ENCODE assay signal across 8 mouse cellular contexts in the genomic region with DNA sequence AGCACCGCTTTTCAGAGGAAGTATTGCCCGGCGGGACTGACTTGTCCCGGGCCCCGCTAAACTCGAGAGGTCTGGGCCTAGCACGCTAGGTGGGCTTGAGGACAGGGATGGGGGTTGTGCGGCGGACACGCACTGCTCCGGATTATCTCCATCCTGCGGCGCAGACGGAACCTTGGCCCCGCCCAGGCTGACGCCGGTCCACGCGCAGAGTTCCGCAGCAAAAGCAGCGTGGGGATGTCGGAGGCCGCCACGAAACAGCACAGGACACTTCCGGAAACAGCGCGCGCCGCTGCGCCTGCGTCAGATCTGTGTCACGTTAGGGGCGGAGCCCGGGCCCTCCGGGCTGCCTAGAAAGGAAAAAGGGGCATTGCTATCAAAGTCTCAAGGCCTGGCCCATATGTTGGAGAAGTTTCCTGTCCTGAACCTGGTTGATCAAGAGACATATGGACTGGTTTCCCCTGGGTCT. TPM values are rescaled to one million over a fixed set of nuclear protein-coding genes. Genes with fewer than 3 reads are reported as not detected.
DNase-seq lines count a peak whose midpoint lies in the region; ATAC-seq and TF ChIP-seq lines count a peak whose summit lies in the region.

A gene (minus strand): TSS at position 293 of the 466 bp plus-strand sequence.

- no peaks in the 10 kb centered on the region for H3K27me3 ChIP-seq in hindbrain, embryonic 10.5 days (ENCODE audit: insufficient read depth, poor library complexity, severe bottlenecking)
- H3K27me3 ChIP-seq in lung, postnatal 0 days (replicated peaks; ENCODE audit: insufficient read depth, low read length): no peaks in the 10 kb centered on the region

- no peak for TF ChIP-seq EP300 in lung, postnatal 0 days (IDR thresholded peaks at IDR 0.05)

- peak within 1 kb of the TSS; percentile 47 for H3K9ac ChIP-seq in lung, postnatal 0 days (replicated peaks; ENCODE audit: low read depth)

- ATAC-seq in frontal cortex, adult (ENCODE audit: low TSS enrichment): peak; percentile 90
- ATAC-seq in lung, postnatal 0 days: peak; percentile 87

- H3K4me1 ChIP-seq in hindbrain, embryonic 10.5 days (replicated peaks): peaks cover 17% of the 10 kb centered on the region
- peaks cover 5% of the 10 kb centered on the region; the same call in 1 of the 2 replicates for H3K4me1 ChIP-seq in lung, postnatal 0 days (ENCODE audit: insufficient read depth, low read depth, low read length)

- 0% methylated on average over 35 of the region's 35 CpGs for WGBS in hindbrain, embryonic 10.5 days
- WGBS in lung, postnatal 0 days: 1% methylated on average over 35 of the region's 35 CpGs

- peak; percentile 88 for DNase-seq in MEL-GATA-1-ER (ENCODE audit: extremely low read depth, low read depth)
- peak; percentile 92 for DNase-seq in cerebellum, adult 8-10 months
- DNase-seq in hindbrain, embryonic 10.5 days (ENCODE audit: low spot score): peak; percentile 91
- DNase-seq in layer of hippocampus, adult 9-11 months: peak; percentile 95
- peak; percentile 96 for DNase-seq in lung, postnatal 0 days (ENCODE audit: low spot score)
- DNase-seq in ovary, postnatal 14 days (ENCODE audit: low spot score): peak; percentile 82
- DNase-seq in thymus, postnatal 14 days: peak; percentile 96

- H3K36me3 ChIP-seq in hindbrain, embryonic 10.5 days: peaks cover 30% of the 10 kb centered on the region
- peaks cover 5% of the 10 kb centered on the region; the same call in 1 of the 2 replicates for H3K36me3 ChIP-seq in lung, postnatal 0 days (ENCODE audit: insufficient read depth, low read length)

- no peaks in the 10 kb centered on the region for H3K9me3 ChIP-seq in hindbrain, embryonic 10.5 days
- no peaks in the 10 kb centered on the region for H3K9me3 ChIP-seq in lung, postnatal 0 days (ENCODE audit: low read length)

- peak within 1 kb of the TSS; percentile 69 for H3K4me3 ChIP-seq in hindbrain, embryonic 10.5 days
- H3K4me3 ChIP-seq in lung, postnatal 0 days (ENCODE audit: low read depth, low read length): peak within 1 kb of the TSS; percentile 64

- peak within 1 kb of the TSS; percentile 67 for H3K4me2 ChIP-seq in lung, postnatal 0 days (replicated peaks; ENCODE audit: low read depth, low read length)

- no peak for TF ChIP-seq CTCF in lung, postnatal 0 days (IDR thresholded peaks at IDR 0.05)

- H3K27ac ChIP-seq in hindbrain, embryonic 10.5 days: peak within 1 kb of the TSS; percentile 84
- peak within 1 kb of the TSS; percentile 65; the same call in 1 of the 2 replicates for H3K27ac ChIP-seq in lung, postnatal 0 days (ENCODE audit: low read length)

RNA-seq across cellular contexts. Expression of the gene that starts here (rescaled TPM):
- polyA plus RNA-seq in hindbrain, embryonic 10.5 days (2016; fragmentation: Nextera tagmentation; extraction: Ambion mirVana): 41.2 and 48.3 TPM in 2 replicates
- polyA plus RNA-seq in lung, postnatal 0 days (2015; fragmentation: Nextera tagmentation; extraction: Ambion mirVana): 25.0 and 28.5 TPM in 2 replicates

Comparison
In these comparisons a context has a peak if more than half of its experiments do, and no peak if none do; other contexts are left out.
1. Peak in every context shown above with its lines: DNase-seq, ATAC-seq, H3K4me3 ChIP-seq and H3K27ac ChIP-seq.